Mouse (Mus musculus) cerebellum, adult 9-11 months (tissue): ENCODE results near the gene Stau1.

ENCODE experiments used
- DNase-seq: peaks from one replicate; pipeline ENCODE4 v3.0.0; 2022

Gene Stau1

GRCm38 (mm10) chr2:166995796-166996532 lies at the start of gene Stau1:
Gene Stau1 (minus strand): TSS chr2:166996299.
- peak; percentile 96 for DNase-seq

GRCm38 (mm10) chr2:167043400-167044121 lies 47.5 kb upstream of the Stau1 start:
- DNase-seq: no peak

GRCm38 (mm10) chr2:167039386-167039785 lies 43.3 kb upstream of the Stau1 start:
- no peak for DNase-seq

GRCm38 (mm10) chr2:167038716-167039115 lies 42.6 kb upstream of the Stau1 start:
- peak; percentile 41 for DNase-seq

- peak; percentile 50 for DNase-seq
Observed at GRCm38 (mm10) chr2:167038297-167038696, 42.2 kb upstream of the Stau1 start.

- DNase-seq: peak; percentile 29
Observed at GRCm38 (mm10) chr2:167037710-167038109, 41.6 kb upstream of the Stau1 start.

- DNase-seq: no peak
Observed at GRCm38 (mm10) chr2:167030507-167030906, 34.4 kb upstream of the Stau1 start.

- no peak for DNase-seq
Observed at GRCm38 (mm10) chr2:167028553-167028952, 32.5 kb upstream of the Stau1 start.

- no peak for DNase-seq
Observed at GRCm38 (mm10) chr2:167019396-167019795, 23.3 kb upstream of the Stau1 start.

- no peak for DNase-seq
Observed at GRCm38 (mm10) chr2:167015382-167015718, 19.3 kb upstream of the Stau1 start.

GRCm38 (mm10) chr2:167014702-167015381 lies 18.7 kb upstream of the Stau1 start, which contains the start of gene Ddx27:
Gene Ddx27 (plus strand): TSS chr2:167015193.
- peak; percentile 89 for DNase-seq

GRCm38 (mm10) chr2:167010546-167010945 lies 14.4 kb upstream of the Stau1 start:
- no peak for DNase-seq

- no peak for DNase-seq
Observed at GRCm38 (mm10) chr2:167009483-167009882, 13.4 kb upstream of the Stau1 start.

- DNase-seq: peak; percentile 58
Observed at GRCm38 (mm10) chr2:167007565-167007964, 11.5 kb upstream of the Stau1 start.

GRCm38 (mm10) chr2:167007001-167007491 lies 10.9 kb upstream of the Stau1 start:
- DNase-seq: peak; percentile 79

GRCm38 (mm10) chr2:167006355-167006754 lies 10.3 kb upstream of the Stau1 start:
- no peak for DNase-seq

- DNase-seq: peak; percentile 76
Observed at GRCm38 (mm10) chr2:167004099-167004854, 8.2 kb upstream of the Stau1 start.

GRCm38 (mm10) chr2:167001486-167001885 lies 5.4 kb upstream of the Stau1 start:
- DNase-seq: no peak

GRCm38 (mm10) chr2:166996533-166996894 lies 415 bp upstream of the Stau1 start:
- no peak for DNase-seq

- peak; percentile 55 for DNase-seq
Observed at GRCm38 (mm10) chr2:166995021-166995795, 891 bp downstream of the Stau1 start.

GRCm38 (mm10) chr2:166991945-166992344 lies 4.2 kb downstream of the Stau1 start:
- no peak for DNase-seq

- no peak for DNase-seq
Observed at GRCm38 (mm10) chr2:166990861-166991260, 5.2 kb downstream of the Stau1 start.
